Mouse (Mus musculus): ENCODE measurements around the gene Pxk.

Gene Pxk

GRCm38 (mm10) chr14:8148842-8149241, 50.8 kb downstream of the Pxk start:
- no peak for DNase-seq

- DNase-seq = no peak
These were observed 53.7 kb downstream of the Pxk start for GRCm38 (mm10) chr14:8151757-8152156.

DNA sequence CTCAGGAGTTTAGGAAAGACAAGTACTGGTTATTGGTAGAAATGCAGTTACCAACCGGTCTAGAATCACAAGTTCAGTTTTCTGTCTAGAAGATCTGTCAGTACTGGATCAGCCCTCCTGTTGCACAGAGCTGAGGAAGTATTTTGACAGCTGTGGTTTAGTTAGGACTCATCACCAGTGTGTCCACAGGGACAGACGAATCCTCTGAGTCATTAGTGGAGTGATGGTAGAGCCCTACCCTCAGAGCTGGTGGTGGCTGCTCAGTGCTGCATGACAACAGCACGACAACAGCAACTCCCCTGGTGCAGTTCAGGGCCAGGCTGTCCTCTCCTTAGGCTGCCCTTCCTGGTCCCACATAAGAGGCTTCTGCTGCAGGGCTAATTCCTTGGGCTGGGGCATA, 56.1 kb downstream of the Pxk start:
- no peak for DNase-seq

GRCm38 (mm10) chr14:8156947-8157346, 58.9 kb downstream of the Pxk start:
- DNase-seq = no peak

GRCm38 (mm10) chr14:8158721-8159120, 60.7 kb downstream of the Pxk start:
- DNase-seq = no peak

GRCm38 (mm10) chr14:8159141-8159540, 61.1 kb downstream of the Pxk start:
- DNase-seq = no peak

- peak; percentile 23 for DNase-seq
These were observed 63.8 kb downstream of the Pxk start for GRCm38 (mm10) chr14:8161777-8162176.

GRCm38 (mm10) chr14:8164463-8164862, 66.5 kb downstream of the Pxk start:
- DNase-seq = no peak

- DNase-seq = peak; percentile 100
These were observed 74.7 kb downstream of the Pxk start, which contains the start of gene Pdhb for GRCm38 (mm10) chr14:8172507-8173410. Gene Pdhb (minus strand): TSS chr14:8173025.

DNA sequence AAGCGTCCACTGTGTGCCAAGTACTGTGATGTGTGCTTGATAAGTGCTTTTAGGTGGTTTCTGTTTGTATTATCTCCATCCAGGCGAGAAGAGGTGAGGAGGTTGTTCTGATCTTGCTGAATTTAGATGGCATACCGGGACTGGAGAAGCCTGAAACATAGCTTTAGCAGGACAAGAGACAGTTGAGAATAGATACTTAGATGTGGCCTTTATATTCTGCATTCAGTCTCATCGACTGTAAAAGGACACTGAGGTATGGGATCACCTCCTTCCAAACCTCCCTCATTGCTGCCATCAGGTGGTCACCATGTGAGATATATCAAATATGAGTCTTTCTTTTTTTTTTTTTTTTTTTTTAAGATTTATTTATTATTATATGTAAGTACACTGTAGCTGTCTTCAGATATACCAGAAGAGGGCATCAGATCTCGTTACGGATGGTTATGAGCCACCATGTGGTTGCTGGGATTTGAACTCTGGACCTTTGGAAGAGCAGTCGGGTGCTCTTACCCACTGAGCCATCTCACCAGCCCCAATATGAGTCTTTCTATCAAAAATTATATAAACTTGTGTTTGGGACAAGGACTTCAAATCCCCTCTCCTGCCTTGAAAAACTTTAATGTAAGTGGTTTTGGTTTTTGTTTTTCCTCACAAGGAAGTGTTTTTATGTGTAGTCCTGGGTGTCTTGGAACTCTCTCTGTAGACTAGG, 75.7 kb downstream of the Pxk start:
- peak; percentile 43 for DNase-seq

- no peak for DNase-seq
These were observed 76.6 kb downstream of the Pxk start for GRCm38 (mm10) chr14:8174634-8175033.

GRCm38 (mm10) chr14:8176251-8176650, 78.2 kb downstream of the Pxk start:
- no peak for DNase-seq

DNA sequence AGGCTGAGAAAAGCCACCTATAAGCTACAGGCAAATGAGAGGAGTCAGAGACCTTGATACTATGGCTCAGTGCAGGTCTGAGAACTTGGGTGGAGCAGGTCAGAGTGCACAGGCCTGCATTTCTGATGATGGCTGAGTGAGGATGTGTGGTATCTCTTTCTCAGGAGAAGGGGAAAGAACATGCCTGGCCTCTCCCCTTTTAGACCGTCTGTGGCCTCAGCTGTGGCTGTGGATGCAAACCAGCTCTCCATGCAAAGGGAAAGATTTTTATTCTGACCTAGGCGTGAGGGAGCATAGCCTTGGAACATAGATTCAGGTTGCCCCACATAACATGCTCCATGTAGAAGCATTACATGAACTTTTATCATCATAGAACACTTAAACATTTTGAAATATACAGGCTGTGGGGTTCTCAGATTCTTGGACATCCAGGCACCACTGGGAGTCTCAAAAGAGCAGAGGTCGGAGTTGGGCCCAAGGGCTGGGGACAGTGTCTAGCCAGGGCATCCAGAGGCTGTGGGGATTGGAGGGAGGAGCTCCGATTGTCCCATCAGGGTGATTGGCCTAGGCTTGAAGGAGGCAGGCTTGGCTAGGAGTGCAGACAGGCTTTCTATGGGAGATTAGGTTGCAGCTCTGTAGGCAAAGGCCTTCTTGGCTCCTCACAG, 82.5 kb downstream of the Pxk start:
- DNase-seq = no peak

GRCm38 (mm10) chr14:8183330-8183729, 85.3 kb downstream of the Pxk start:
- no peak for DNase-seq

- peak; percentile 30 for DNase-seq
These were observed 88.5 kb downstream of the Pxk start for GRCm38 (mm10) chr14:8186278-8187045.

- no peak for DNase-seq
These were observed 92.5 kb downstream of the Pxk start for GRCm38 (mm10) chr14:8190556-8190955.

- DNase-seq = no peak
These were observed 93.4 kb downstream of the Pxk start for GRCm38 (mm10) chr14:8191331-8191965.

DNA sequence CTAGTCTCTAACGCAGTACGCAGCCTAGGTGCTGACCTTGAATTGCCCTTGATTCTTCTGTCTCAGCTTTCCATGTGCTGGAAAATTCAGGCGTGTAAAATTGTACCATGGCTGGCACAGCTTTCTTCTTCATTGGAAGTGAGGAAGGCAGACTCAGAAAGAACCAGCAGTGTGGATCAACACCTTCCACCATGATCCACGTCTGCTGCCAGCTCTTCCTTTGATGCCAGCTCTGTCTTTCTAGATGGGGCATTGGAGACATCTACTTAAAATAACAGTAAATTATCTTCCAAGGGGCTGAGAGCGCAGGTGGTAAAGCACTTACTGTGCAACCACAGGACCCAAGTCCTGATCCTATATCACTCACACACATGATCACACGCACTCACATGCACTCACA, 94.7 kb downstream of the Pxk start:
- no peak for DNase-seq

GRCm38 (mm10) chr14:8200769-8201168, 102.8 kb downstream of the Pxk start:
- DNase-seq = no peak

GRCm38 (mm10) chr14:8201715-8202114, 103.7 kb downstream of the Pxk start:
- DNase-seq = no peak

- no peak for DNase-seq
These were observed 108.3 kb downstream of the Pxk start for GRCm38 (mm10) chr14:8206179-8206910.

Measured in kidney, postnatal 14 days (tissue).